Mouse (Mus musculus) forebrain, embryonic 11.5 days (tissue): ENCODE measurements around the gene F2rl2. TPM values are rescaled to one million over a fixed set of nuclear protein-coding genes. Genes with fewer than 3 reads are reported as not detected.

Experiments
- ATAC-seq: fragments of 200-750 bp; cut with Nextera tagmentation; replicated peaks from 2 replicates; pipeline ENCODE4 v1.8.0; 2017; ENCODE audit warnings: moderate TSS enrichment; ENCODE audit not compliant: low FRiP score
- DNase-seq: peaks from one replicate; pipeline ENCODE4 v3.0.0-alpha.2; 2017; ENCODE audit warnings: low spot score
- H3K27ac ChIP-seq: fragments of 300-500 bp; sonication (generic); 2 replicates; pipeline ENCODE4 v1.5.1; 2014; ENCODE audit warnings: low read depth, low read length
- H3K27me3 ChIP-seq: fragments of 300-500 bp; sonication (generic); 2 replicates; pipeline ENCODE4 v1.6.1; 2014; ENCODE audit warnings: mild to moderate bottlenecking, low read length, mixed read lengths; ENCODE audit not compliant: control insufficient read depth, insufficient read depth
- H3K36me3 ChIP-seq: fragments of 300-500 bp; sonication (generic); 2 replicates; pipeline ENCODE4 v1.6.1; 2014; ENCODE audit warnings: mild to moderate bottlenecking, low read length, moderate library complexity, mixed read lengths; ENCODE audit not compliant: control insufficient read depth, insufficient read depth
- H3K4me1 ChIP-seq: fragments of 300-500 bp; sonication (generic); replicated peaks from 2 replicates; pipeline ENCODE4 v1.6.1; 2014; ENCODE audit warnings: low read length, mixed read lengths; ENCODE audit not compliant: control insufficient read depth, insufficient read depth
- H3K4me2 ChIP-seq: fragments of 300-500 bp; sonication (generic); 2 replicates; pipeline ENCODE4 v1.6.1; 2014; ENCODE audit warnings: low read depth, mild to moderate bottlenecking, low read length, moderate library complexity, mixed read lengths; ENCODE audit not compliant: severe bottlenecking
- H3K4me3 ChIP-seq: fragments of 300-500 bp; sonication (generic); 2 replicates; pipeline ENCODE4 v1.5.1; 2014; ENCODE audit warnings: low read depth, low read length
- H3K9ac ChIP-seq: fragments of 300-500 bp; sonication (generic); 2 replicates; pipeline ENCODE4 v1.6.1; 2014; ENCODE audit warnings: low read length
- H3K9me3 ChIP-seq: fragments of 300-500 bp; sonication (generic); 2 replicates; pipeline ENCODE4 v1.6.1; 2016; ENCODE audit warnings: low read length, mixed read lengths; ENCODE audit not compliant: control insufficient read depth
- WGBS: fragments of 180-500 bp; shearing (Covaris S2); extraction: QIAGEN DNeasy Blood & Tissue Kit; methylation state at CpG from one replicate; pipeline ENCODE4 v1.1.7; 2014; 5-methylcytosine and 5-hydroxymethylcytosine counted together
- polyA plus RNA-seq: library from polyadenylated mRNA; unstranded; fragments of >200 nt; fragmentation: Nextera tagmentation; extraction: Ambion mirVana; gene quantifications from 2 replicates; pipeline ENCODE4 v1.2.1, GENCODE M21; 2014

Gene F2rl2
- polyA plus RNA-seq, 1 experiment from 2014 or later, result 3.1 TPM

- DNase-seq (no peak), ATAC-seq (no peak)
- Histone ChIP-seq H3K9ac (no peak overlapping the region), H3K27ac (no peak overlapping the region), H3K4me1 (no peaks in the 10 kb centered on the region), H3K4me2 (no peak overlapping the region), H3K36me3 (no peaks in the 10 kb centered on the region), H3K27me3 (no peaks in the 10 kb centered on the region), H3K4me3 (no peak overlapping the region), H3K9me3 (no peaks in the 10 kb centered on the region)
- 94% methylated on average over 9 of the region's 9 CpGs for WGBS
These were observed 16.1 kb downstream of the F2rl2 start for GRCm38 (mm10) chr13:95712570-95713268.

GRCm38 (mm10) chr13:95714271-95714975 lies 17.8 kb downstream of the F2rl2 start:
- ATAC-seq (no peak), DNase-seq (no peak)
- Histone ChIP-seq H3K36me3 (no peaks in the 10 kb centered on the region), H3K9me3 (no peaks in the 10 kb centered on the region), H3K27ac (no peak overlapping the region), H3K4me3 (no peak overlapping the region), H3K27me3 (no peaks in the 10 kb centered on the region), H3K4me1 (no peaks in the 10 kb centered on the region), H3K9ac (no peak overlapping the region), H3K4me2 (no peak overlapping the region)
- 82% methylated on average over 3 of the region's 3 CpGs for WGBS

- no peak for DNase-seq
- H3K9ac ChIP-seq, result no peak overlapping the region
- H3K4me1 ChIP-seq, result no peaks in the 10 kb centered on the region
- no peaks in the 10 kb centered on the region for H3K27me3 ChIP-seq
- WGBS, result 76% methylated on average over 4 of the region's 4 CpGs
- ATAC-seq, result no peak
- no peaks in the 10 kb centered on the region for H3K36me3 ChIP-seq
- H3K9me3 ChIP-seq, result no peaks in the 10 kb centered on the region
- no peak overlapping the region for H3K27ac ChIP-seq
- H3K4me2 ChIP-seq, result no peak overlapping the region
- H3K4me3 ChIP-seq, result no peak overlapping the region
These were observed 18.7 kb downstream of the F2rl2 start for GRCm38 (mm10) chr13:95715356-95715755.

GRCm38 (mm10) chr13:95719320-95720232 lies 22.9 kb downstream of the F2rl2 start:
- 59% methylated on average over 14 of the region's 14 CpGs for WGBS
- no peaks in the 10 kb centered on the region for H3K9me3 ChIP-seq
- no peak overlapping the region for H3K27ac ChIP-seq
- no peak overlapping the region for H3K4me3 ChIP-seq
- no peaks in the 10 kb centered on the region for H3K27me3 ChIP-seq
- no peaks in the 10 kb centered on the region for H3K4me1 ChIP-seq
- H3K36me3 ChIP-seq, result no peaks in the 10 kb centered on the region
- peak; percentile 76 for DNase-seq
- ATAC-seq, result peak; percentile 67
- 0 out of 2 replicates have a peak overlapping the region, but pooled peaks have one; percentile 33 for H3K4me2 ChIP-seq
- H3K9ac ChIP-seq, result no peak overlapping the region

GRCm38 (mm10) chr13:95730491-95730890 lies 33.8 kb downstream of the F2rl2 start:
- WGBS, result 94% methylated on average over 4 of the region's 4 CpGs
- no peaks in the 10 kb centered on the region for H3K4me1 ChIP-seq
- H3K4me2 ChIP-seq, result no peak overlapping the region
- no peak overlapping the region for H3K4me3 ChIP-seq
- H3K9ac ChIP-seq, result no peak overlapping the region
- ATAC-seq (no peak), DNase-seq (no peak)
- H3K36me3 ChIP-seq, result no peaks in the 10 kb centered on the region
- no peak overlapping the region for H3K27ac ChIP-seq
- H3K27me3 ChIP-seq, result no peaks in the 10 kb centered on the region
- no peaks in the 10 kb centered on the region for H3K9me3 ChIP-seq

GRCm38 (mm10) chr13:95739651-95740050 lies 43.0 kb downstream of the F2rl2 start:
- Histone ChIP-seq H3K27me3 (no peaks in the 10 kb centered on the region), H3K4me1 (no peaks in the 10 kb centered on the region), H3K27ac (no peak overlapping the region), H3K4me3 (no peak overlapping the region), H3K4me2 (no peak overlapping the region), H3K9me3 (no peaks in the 10 kb centered on the region), H3K9ac (no peak overlapping the region), H3K36me3 (no peaks in the 10 kb centered on the region)
- ATAC-seq, result no peak
- WGBS, result 83% methylated on average over 5 of the region's 5 CpGs
- DNase-seq, result no peak

- 94% methylated on average over 11 of the region's 11 CpGs for WGBS
These were observed 45.4 kb downstream of the F2rl2 start for GRCm38 (mm10) chr13:95741813-95742689.

More at GRCm38 (mm10) chr13:95741813-95742689, 45.4 kb downstream of the F2rl2 start:
- no peak overlapping the region for H3K27ac ChIP-seq
- no peaks in the 10 kb centered on the region for H3K4me1 ChIP-seq
- no peaks in the 10 kb centered on the region for H3K27me3 ChIP-seq
- H3K9ac ChIP-seq, result no peak overlapping the region
- H3K4me3 ChIP-seq, result no peak overlapping the region
- ATAC-seq, result no peak
- H3K36me3 ChIP-seq, result no peaks in the 10 kb centered on the region
- H3K4me2 ChIP-seq, result no peak overlapping the region
- no peaks in the 10 kb centered on the region for H3K9me3 ChIP-seq
- no peak for DNase-seq
